Mouse (Mus musculus) cortical plate, adult 2 months (tissue): ENCODE results near the gene C2.

ENCODE experiments used
- CTCF ChIP-seq: fragments of 200-500 bp; IDR thresholded peaks from 2 replicates; pipeline ENCODE4 v1.5.1; 2011; ENCODE audit warnings: mild to moderate bottlenecking, control low read depth, low read length; ENCODE audit not compliant: insufficient read depth; ENCODE audit errors: extremely low read depth
- POLR2A ChIP-seq: fragments of 200-500 bp; IDR thresholded peaks from 2 replicates; pipeline ENCODE4 v1.6.1; 2011; ENCODE audit warnings: mild to moderate bottlenecking, low read length, control low read depth; ENCODE audit not compliant: insufficient read depth; ENCODE audit errors: extremely low read depth

DNA sequence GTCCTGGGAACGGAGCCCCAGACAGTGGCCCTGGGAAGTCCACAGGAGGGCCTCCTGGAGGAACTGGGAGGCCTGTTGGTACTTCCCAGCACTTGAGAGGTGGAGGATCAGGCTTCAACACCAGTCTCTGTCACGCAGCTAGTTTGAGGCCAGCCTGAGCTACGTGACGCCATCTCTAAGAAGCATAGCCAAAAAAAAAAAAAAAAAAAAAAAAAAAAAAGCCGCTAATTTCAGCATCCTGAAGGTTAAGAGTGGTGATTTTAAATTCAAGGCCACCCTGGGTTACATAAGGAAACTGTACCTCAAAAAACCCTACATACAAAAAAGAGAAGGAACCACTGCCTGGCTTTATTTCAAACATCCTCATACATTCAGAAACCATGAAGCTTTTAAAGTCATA lies 26.2 kb upstream of the C2 start:
- TF ChIP-seq POLR2A: no peak
- TF ChIP-seq CTCF: no peak
